Mouse (Mus musculus): ENCODE data around the gene Smap2.

DNA sequence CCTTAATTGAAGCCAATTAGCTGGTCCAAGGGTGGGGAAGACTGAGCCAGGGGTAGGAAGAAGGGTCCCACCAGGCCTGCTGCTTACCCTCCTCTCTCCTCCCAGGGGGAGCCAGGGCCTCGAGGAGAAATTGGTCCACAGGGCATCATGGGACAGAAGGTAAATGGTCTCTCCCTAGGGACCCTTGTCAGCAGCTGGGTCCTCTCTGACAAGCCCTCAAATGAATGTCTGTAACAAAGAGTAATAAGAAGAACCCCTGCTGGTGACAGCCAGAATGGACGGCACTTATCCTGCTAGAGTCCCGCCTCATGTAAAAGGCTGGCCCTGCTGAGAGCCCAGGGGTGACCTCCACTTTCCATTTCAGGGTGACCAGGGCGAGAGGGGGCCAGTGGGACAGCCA is 34.8 kb upstream of the Smap2 start:
- no peak for TF ChIP-seq POLR2A (IDR thresholded peaks at IDR 0.05; ENCODE audit: extremely low read depth, insufficient read depth, low read length)
- TF ChIP-seq CTCF (IDR thresholded peaks at IDR 0.05; ENCODE audit: low read depth, low read length): no peak

Measured in liver, adult 2 months (tissue).